Mouse (Mus musculus): ENCODE results near the gene Fem1b.

GRCm38 (mm10) chr9:62782976-62783781 is 28.6 kb downstream of the Fem1b start:
- TF ChIP-seq POLR2A (IDR thresholded peaks at IDR 0.05; ENCODE audit: borderline replicate concordance, extremely low read depth, low read depth, low read length) (no peak), CTCF (IDR thresholded peaks at IDR 0.05; ENCODE audit: insufficient read depth, low read length) (no peak)
